Mouse (Mus musculus) embryo, embryonic 9.5 days (tissue): Measurements from ENCODE around the gene Sp6.
A peak's percentile ranks its signal among the peaks of the same experiment; 100 is the strongest.

Experiments used
- DNase-seq: peaks from one replicate; pipeline ENCODE4 v3.0.0-alpha.2; 2017; ENCODE audit errors: extremely low spot score

Gene Sp6

GRCm38 (mm10) chr11:97013121-97013670 lies at the start of gene Sp6:
Sp6 (plus strand) TSS chr11:97013394.
- DNase-seq: no peak

GRCm38 (mm10) chr11:96963580-96963979 lies 49.6 kb upstream of the Sp6 start:
- peak; percentile 83 for DNase-seq

GRCm38 (mm10) chr11:96966172-96966571 lies 47.0 kb upstream of the Sp6 start:
- DNase-seq: no peak

- no peak for DNase-seq
Measured at GRCm38 (mm10) chr11:96966914-96967543, 46.2 kb upstream of the Sp6 start.

- DNase-seq: no peak
Measured at GRCm38 (mm10) chr11:96967544-96968269, 45.5 kb upstream of the Sp6 start.

- DNase-seq: no peak
Measured at GRCm38 (mm10) chr11:96968476-96968875, 44.7 kb upstream of the Sp6 start.

- no peak for DNase-seq
Measured at GRCm38 (mm10) chr11:96969280-96969722, 43.9 kb upstream of the Sp6 start.

GRCm38 (mm10) chr11:96969746-96970145 lies 43.4 kb upstream of the Sp6 start:
- DNase-seq: no peak

- no peak for DNase-seq
Measured at GRCm38 (mm10) chr11:96970341-96970740, 42.9 kb upstream of the Sp6 start.

- DNase-seq: no peak
Measured at GRCm38 (mm10) chr11:96972906-96973305, 40.3 kb upstream of the Sp6 start.

GRCm38 (mm10) chr11:96973426-96973964 lies 39.7 kb upstream of the Sp6 start:
- no peak for DNase-seq

- no peak for DNase-seq
Measured at GRCm38 (mm10) chr11:96974813-96975212, 38.4 kb upstream of the Sp6 start.

GRCm38 (mm10) chr11:96975511-96976378 lies 37.4 kb upstream of the Sp6 start:
- no peak for DNase-seq

GRCm38 (mm10) chr11:96976379-96976687 lies 36.9 kb upstream of the Sp6 start:
- no peak for DNase-seq

GRCm38 (mm10) chr11:96976911-96977591 lies 36.1 kb upstream of the Sp6 start:
- DNase-seq: no peak

GRCm38 (mm10) chr11:96977606-96978400 lies 35.4 kb upstream of the Sp6 start:
- peak; percentile 99 for DNase-seq

GRCm38 (mm10) chr11:96978401-96979246 lies 34.6 kb upstream of the Sp6 start:
- no peak for DNase-seq

GRCm38 (mm10) chr11:96979329-96979728 lies 33.9 kb upstream of the Sp6 start:
- DNase-seq: no peak

GRCm38 (mm10) chr11:96980021-96980420 lies 33.2 kb upstream of the Sp6 start:
- DNase-seq: no peak

- no peak for DNase-seq
Measured at GRCm38 (mm10) chr11:96981461-96981860, 31.7 kb upstream of the Sp6 start.
